Mouse (Mus musculus) heart, embryonic 16.5 days (tissue): Measurements from ENCODE around the gene Fubp1. TPM values are rescaled to one million over a fixed set of nuclear protein-coding genes. Genes with fewer than 3 reads are reported as not detected.
A peak's percentile ranks its signal among the peaks of the same experiment; 100 is the strongest.

Source experiments
- ATAC-seq: fragments of 200-750 bp; cut with Nextera tagmentation; replicated peaks from 2 replicates; pipeline ENCODE4 v1.8.0; 2017; ENCODE audit warnings: moderate number of reproducible peaks; ENCODE audit not compliant: insufficient read depth, low FRiP score; ENCODE audit errors: extremely low read depth
- H3K27ac ChIP-seq: fragments of 300-500 bp; sonication (generic); 2 replicates; pipeline ENCODE4 v1.5.1; 2014; ENCODE audit warnings: mild to moderate bottlenecking, low read length, control low read depth, moderate library complexity
- H3K27me3 ChIP-seq: fragments of 300-500 bp; sonication (generic); 2 replicates; pipeline ENCODE4 v1.6.1; 2014; ENCODE audit warnings: low read length, mixed read lengths; ENCODE audit not compliant: control insufficient read depth, insufficient read depth
- H3K36me3 ChIP-seq: fragments of 300-500 bp; sonication (generic); 2 replicates; pipeline ENCODE4 v1.6.1; 2014; ENCODE audit not compliant: control insufficient read depth, insufficient read depth
- H3K4me1 ChIP-seq: fragments of 300-500 bp; sonication (generic); 2 replicates; pipeline ENCODE4 v1.6.1; 2014; ENCODE audit warnings: low read length, mixed read lengths; ENCODE audit not compliant: control insufficient read depth, insufficient read depth
- H3K4me2 ChIP-seq: fragments of 300-500 bp; sonication (generic); 2 replicates; pipeline ENCODE4 v1.6.1; 2014; ENCODE audit warnings: low read depth, mild to moderate bottlenecking, control low read depth, low read length
- H3K4me3 ChIP-seq: fragments of 300-500 bp; sonication (generic); 2 replicates; pipeline ENCODE4 v1.5.1; 2014; ENCODE audit warnings: mild to moderate bottlenecking, control low read depth, low read length
- H3K9ac ChIP-seq: fragments of 300-500 bp; sonication (generic); 2 replicates; pipeline ENCODE4 v1.6.1; 2014; ENCODE audit warnings: low read length, control low read depth
- H3K9me3 ChIP-seq: fragments of 300-500 bp; sonication (generic); replicated peaks from 2 replicates; pipeline ENCODE4 v1.6.1; 2016; ENCODE audit warnings: low read length; ENCODE audit not compliant: control insufficient read depth
- WGBS: fragments of 180-500 bp; shearing (Covaris S2); extraction: QIAGEN DNeasy Blood & Tissue Kit; methylation state at CpG from one replicate; pipeline ENCODE4 v1.1.7; 2014; 5-methylcytosine and 5-hydroxymethylcytosine counted together
- polyA plus RNA-seq: library from polyadenylated mRNA; unstranded; fragments of >200 nt; fragmentation: Nextera tagmentation; extraction: Ambion mirVana; gene quantifications from 2 replicates; pipeline ENCODE4 v1.2.1, GENCODE M21; 2015

The Fubp1 gene
- polyA plus RNA-seq, 1 experiment from 2014 or later = 124 TPM

DNA sequence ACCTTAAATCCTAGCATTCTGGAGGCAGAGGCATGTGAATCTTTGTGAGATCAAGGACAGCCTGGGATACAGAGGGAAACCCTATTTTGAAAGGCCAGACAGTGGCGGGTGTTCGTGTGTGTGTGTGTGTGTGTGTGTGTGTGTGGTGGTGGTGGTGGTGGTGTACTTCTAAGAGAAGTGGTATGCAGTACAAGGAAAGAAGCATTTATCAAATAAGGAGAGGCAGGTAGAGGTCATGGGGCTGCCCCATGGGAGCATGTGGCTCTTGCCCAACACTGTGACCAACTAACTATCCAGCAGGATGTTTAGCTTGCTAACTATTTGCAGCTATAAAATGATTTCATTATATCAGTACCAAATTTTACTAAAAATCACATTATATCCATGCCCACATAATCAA, 8.6 kb upstream of the Fubp1 start:
- ATAC-seq = no peak

DNA sequence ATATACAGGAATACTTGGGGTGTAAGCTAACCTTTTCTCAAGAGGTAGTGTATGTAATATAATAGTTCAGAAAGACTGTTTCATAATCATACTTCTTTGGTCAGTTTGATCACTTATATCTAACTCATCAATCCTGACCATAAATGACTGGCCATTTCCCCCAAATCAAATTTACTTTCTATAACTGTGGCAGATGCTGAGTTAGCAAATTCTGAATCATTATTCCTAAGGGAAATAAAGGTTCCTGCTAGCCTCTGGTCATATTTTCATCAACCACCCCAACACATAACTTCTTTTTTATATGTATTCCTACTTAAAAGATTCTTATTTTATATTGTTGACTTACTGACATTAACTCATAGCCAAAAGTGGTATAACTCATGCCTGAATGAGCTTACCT, 7.3 kb upstream of the Fubp1 start:
- Histone ChIP-seq H3K36me3 (no peaks in the 10 kb centered on the region), H3K27me3 (no peaks in the 10 kb centered on the region), H3K27ac (no peak overlapping the region), H3K4me3 (no peak overlapping the region), H3K9ac (no peak overlapping the region), H3K4me1 (peaks cover 3% of the 10 kb centered on the region), H3K4me2 (no peak overlapping the region), H3K9me3 (no peaks in the 10 kb centered on the region)
- ATAC-seq = no peak

More for the DNA sequence above, 8.6 kb upstream of the Fubp1 start:
- 67% methylated on average over 2 of the region's 2 CpGs for WGBS
- Histone ChIP-seq H3K27ac (no peak overlapping the region), H3K4me3 (no peak overlapping the region), H3K4me1 (peaks cover 3% of the 10 kb centered on the region), H3K4me2 (no peak overlapping the region), H3K27me3 (no peaks in the 10 kb centered on the region), H3K9ac (no peak overlapping the region), H3K36me3 (no peaks in the 10 kb centered on the region), H3K9me3 (no peaks in the 10 kb centered on the region)

GRCm38 (mm10) chr3:152203411-152203810, 6.8 kb upstream of the Fubp1 start:
- Histone ChIP-seq H3K4me3 (no peak overlapping the region), H3K27ac (peak overlapping the region; percentile 27; the same call in 1 of the 2 replicates), H3K9me3 (no peaks in the 10 kb centered on the region), H3K4me1 (peaks cover 5% of the 10 kb centered on the region), H3K9ac (no peak overlapping the region), H3K36me3 (no peaks in the 10 kb centered on the region), H3K27me3 (no peaks in the 10 kb centered on the region), H3K4me2 (no peak overlapping the region)
- ATAC-seq = no peak
- WGBS = 73% methylated on average over 6 of the region's 6 CpGs

- no peaks in the 10 kb centered on the region for H3K36me3 ChIP-seq
- H3K27ac ChIP-seq = peak overlapping the region; percentile 38; the same call in 1 of the 2 replicates
These were observed 6.2 kb upstream of the Fubp1 start for GRCm38 (mm10) chr3:152203996-152204395.

DNA sequence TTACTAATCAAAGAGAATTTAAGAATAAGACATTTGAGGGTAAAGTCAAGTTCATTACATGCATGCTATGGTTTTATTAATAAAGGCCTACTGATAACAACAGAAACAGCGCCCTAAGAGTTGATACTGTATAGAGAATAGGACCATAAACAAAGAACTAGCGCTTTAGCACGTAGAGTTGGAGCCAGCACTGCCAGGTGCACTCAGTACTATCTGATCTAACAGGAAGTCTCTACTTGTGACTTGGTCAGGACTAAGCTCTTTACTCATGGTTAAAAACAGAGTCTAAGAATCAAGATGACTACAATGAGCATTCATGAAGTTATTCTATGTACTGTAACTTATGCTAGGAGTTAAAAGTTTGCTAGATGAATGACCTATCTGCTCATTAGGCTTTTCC, 5.6 kb upstream of the Fubp1 start:
- H3K9ac ChIP-seq = no peak overlapping the region
- no peaks in the 10 kb centered on the region for H3K9me3 ChIP-seq
- peak overlapping the region; percentile 38; the same call in 1 of the 2 replicates for H3K27ac ChIP-seq
- no peak overlapping the region for H3K4me2 ChIP-seq
- no peaks in the 10 kb centered on the region for H3K27me3 ChIP-seq
- no peak overlapping the region for H3K4me3 ChIP-seq
- 0 out of 2 replicates have a peak, but pooled peaks have one; percentile 53 for ATAC-seq
- peaks cover 12% of the 10 kb centered on the region for H3K4me1 ChIP-seq
- 70% methylated on average over 3 of the region's 3 CpGs for WGBS
- H3K36me3 ChIP-seq = no peaks in the 10 kb centered on the region

More at GRCm38 (mm10) chr3:152203996-152204395, 6.2 kb upstream of the Fubp1 start:
- WGBS = 47% methylated on average over 3 of the region's 3 CpGs
- Histone ChIP-seq H3K9ac (no peak overlapping the region), H3K9me3 (no peaks in the 10 kb centered on the region), H3K27me3 (no peaks in the 10 kb centered on the region), H3K4me1 (peaks cover 8% of the 10 kb centered on the region), H3K4me3 (no peak overlapping the region), H3K4me2 (no peak overlapping the region)
- peak; percentile 79 for ATAC-seq

- no peak for ATAC-seq
- no peak overlapping the region for H3K4me2 ChIP-seq
- H3K36me3 ChIP-seq = no peaks in the 10 kb centered on the region
- H3K4me3 ChIP-seq = no peak overlapping the region
- H3K9ac ChIP-seq = no peak overlapping the region
- 85% methylated on average over 4 of the region's 4 CpGs for WGBS
- no peaks in the 10 kb centered on the region for H3K27me3 ChIP-seq
- peaks cover 16% of the 10 kb centered on the region for H3K4me1 ChIP-seq
- H3K9me3 ChIP-seq = no peaks in the 10 kb centered on the region
- H3K27ac ChIP-seq = no peak overlapping the region
These were observed 3.1 kb upstream of the Fubp1 start for GRCm38 (mm10) chr3:152207156-152207555.

DNA sequence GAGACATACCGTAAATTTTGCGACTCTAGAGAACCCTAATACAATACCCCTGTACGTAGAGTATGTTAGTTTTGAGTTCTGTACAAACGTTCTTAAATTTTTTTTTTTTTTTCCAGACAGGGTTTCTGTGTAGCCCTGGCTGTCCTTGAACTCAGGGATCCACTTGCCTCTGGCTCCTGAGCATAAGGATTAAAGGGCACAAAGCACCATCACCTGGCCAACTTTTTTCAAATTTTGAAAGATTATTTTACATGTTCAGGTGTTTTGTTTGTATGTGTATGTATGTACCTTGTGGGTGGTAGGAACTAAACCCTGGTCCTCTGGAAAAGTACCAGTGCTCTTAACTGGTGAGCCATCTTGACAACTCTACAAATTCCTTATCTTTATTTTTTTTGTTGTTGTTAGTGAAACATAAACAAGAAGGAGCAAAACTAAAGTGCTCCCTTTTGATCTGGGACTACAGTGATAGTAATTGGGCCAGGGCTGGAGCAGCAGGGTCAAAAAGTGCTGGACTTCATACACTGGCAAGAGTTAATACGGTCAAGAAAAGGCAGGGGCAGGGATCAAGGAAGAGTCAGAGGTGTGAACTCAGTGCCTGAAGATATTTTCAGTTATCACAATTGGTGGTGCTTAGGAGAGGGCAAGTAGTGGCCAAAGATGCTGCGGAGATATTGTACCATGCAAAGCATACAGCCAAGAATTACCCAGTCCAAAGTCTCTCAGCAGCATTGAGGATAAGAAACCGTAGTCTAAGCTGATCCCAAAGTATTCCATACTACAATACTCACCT, 1.9 kb upstream of the Fubp1 start:
- ATAC-seq = no peak
- Histone ChIP-seq H3K9ac (no peak overlapping the region), H3K36me3 (no peaks in the 10 kb centered on the region; the same call in 1 of the 2 replicates), H3K4me1 (peaks cover 26% of the 10 kb centered on the region), H3K4me3 (no peak overlapping the region), H3K27me3 (no peaks in the 10 kb centered on the region), H3K4me2 (peak overlapping the region; percentile 85; the same call in 1 of the 2 replicates), H3K9me3 (no peaks in the 10 kb centered on the region), H3K27ac (no peak overlapping the region)
- 83% methylated on average over 7 of the region's 7 CpGs for WGBS

DNA sequence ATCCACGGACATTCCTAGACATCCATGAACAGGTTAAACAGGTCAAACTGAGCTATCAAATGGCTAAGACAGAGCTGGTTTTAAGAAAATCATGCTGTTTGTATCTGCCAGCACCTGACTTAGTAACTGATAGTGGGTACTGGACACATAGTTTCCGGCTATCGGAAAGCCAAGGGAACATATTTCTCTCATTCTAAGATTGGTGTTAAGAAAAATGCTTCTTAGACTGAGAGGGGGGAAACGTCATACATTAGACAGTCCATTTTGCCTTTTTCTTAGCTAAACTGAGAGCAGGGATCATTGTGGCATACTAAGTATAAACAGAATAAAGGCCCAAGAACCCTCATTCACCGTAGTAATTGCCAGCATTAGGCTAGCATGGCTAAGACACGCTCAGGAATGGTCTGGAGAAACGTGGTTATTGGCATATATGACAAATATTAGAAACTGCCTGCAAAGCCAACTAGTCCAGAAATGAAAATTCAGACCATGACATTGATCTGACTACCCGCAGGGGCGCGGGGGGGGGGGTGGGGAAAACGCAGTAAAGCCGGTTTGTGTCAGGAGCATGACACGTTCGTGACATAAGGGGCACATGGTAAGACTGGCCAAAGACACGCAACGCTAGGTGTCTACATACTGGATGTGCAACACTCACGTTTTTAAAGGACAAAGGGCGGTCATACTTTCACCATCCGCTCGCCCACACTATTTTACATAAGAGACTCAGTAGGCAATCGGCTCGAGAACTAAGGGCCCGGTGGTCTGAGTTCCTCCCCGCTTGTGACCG, 850 bp upstream of the Fubp1 start:
- peaks cover 28% of the 10 kb centered on the region for H3K4me1 ChIP-seq
- H3K27me3 ChIP-seq = no peaks in the 10 kb centered on the region
- ATAC-seq = peak; percentile 12
- WGBS = 3% methylated on average over 25 of the region's 25 CpGs
- H3K4me3 ChIP-seq = peak overlapping the region; percentile 74
- no peaks in the 10 kb centered on the region; the same call in 1 of the 2 replicates for H3K36me3 ChIP-seq
- peak overlapping the region; percentile 100 for H3K9ac ChIP-seq
- H3K9me3 ChIP-seq = no peaks in the 10 kb centered on the region
- peak overlapping the region; percentile 85 for H3K4me2 ChIP-seq
- peak overlapping the region; percentile 100 for H3K27ac ChIP-seq
